Mouse (Mus musculus): ENCODE results near the gene Phxr2. TPM values are rescaled to one million over a fixed set of nuclear protein-coding genes. Genes with fewer than 3 reads are reported as not detected.

Phxr2 gene
- total RNA-seq, 4 experiments from 2014 or later, result not detected

- DNase-seq (ENCODE audit: low spot score in 2 of 2), result no peak
Measured at GRCm38 (mm10) chr10:99132595-99133272, 6.6 kb upstream of the Phxr2 start.

GRCm38 (mm10) chr10:99132189-99132588 is 6.1 kb upstream of the Phxr2 start:
- peak; percentile 36 to 40 for DNase-seq (ENCODE audit: low spot score in 2 of 2)

- no peak for DNase-seq (ENCODE audit: low spot score in 2 of 2)
Measured at GRCm38 (mm10) chr10:99131298-99131697, 5.2 kb upstream of the Phxr2 start.

GRCm38 (mm10) chr10:99130611-99131010 is 4.5 kb upstream of the Phxr2 start:
- no peak for DNase-seq (ENCODE audit: low spot score in 2 of 2)

- no peak for DNase-seq (ENCODE audit: low spot score in 2 of 2)
Measured at GRCm38 (mm10) chr10:99127691-99128261, 1.7 kb upstream of the Phxr2 start.

GRCm38 (mm10) chr10:99126954-99127353 is 829 bp upstream of the Phxr2 start:
- no peak for DNase-seq (ENCODE audit: low spot score in 2 of 2)

- no peak for DNase-seq (ENCODE audit: low spot score in 2 of 2)
Measured at GRCm38 (mm10) chr10:99119471-99119870, 6.7 kb downstream of the Phxr2 start.

GRCm38 (mm10) chr10:99118697-99119096 is 7.4 kb downstream of the Phxr2 start:
- DNase-seq (ENCODE audit: low spot score in 2 of 2), result no peak

- no peak for DNase-seq (ENCODE audit: low spot score in 2 of 2)
Measured at GRCm38 (mm10) chr10:99117876-99118275, 8.2 kb downstream of the Phxr2 start.

- no peak for DNase-seq (ENCODE audit: low spot score in 2 of 2)
Measured at GRCm38 (mm10) chr10:99116650-99117615, 9.2 kb downstream of the Phxr2 start.

GRCm38 (mm10) chr10:99116237-99116632 is 9.9 kb downstream of the Phxr2 start:
- no peak for DNase-seq (ENCODE audit: low spot score in 2 of 2)

GRCm38 (mm10) chr10:99115471-99116236 is 10.5 kb downstream of the Phxr2 start:
- no peak for DNase-seq (ENCODE audit: low spot score in 2 of 2)

- no peak for DNase-seq (ENCODE audit: low spot score in 2 of 2)
Measured at GRCm38 (mm10) chr10:99114295-99114694, 11.8 kb downstream of the Phxr2 start.

- DNase-seq (ENCODE audit: low spot score in 2 of 2), result no peak
Measured at GRCm38 (mm10) chr10:99113533-99113932, 12.6 kb downstream of the Phxr2 start.

GRCm38 (mm10) chr10:99108431-99108982 is 17.6 kb downstream of the Phxr2 start:
- DNase-seq (ENCODE audit: low spot score in 2 of 2), result no peak

- DNase-seq (ENCODE audit: low spot score in 2 of 2), result peak; percentile 43 to 53
Measured at GRCm38 (mm10) chr10:99107964-99108363, 18.2 kb downstream of the Phxr2 start, which contains the start of gene Galnt4. Gene Galnt4, plus strand, starts transcription at chr10:99108159.

- DNase-seq (ENCODE audit: low spot score in 2 of 2), result peak; percentile 48 to 71
Measured at GRCm38 (mm10) chr10:99106703-99107631, 19.2 kb downstream of the Phxr2 start, which contains the start of gene Poc1b. Gene Poc1b, plus strand, starts transcription at chr10:99107036.

- no peak for DNase-seq (ENCODE audit: low spot score in 2 of 2)
Measured at GRCm38 (mm10) chr10:99106311-99106702, 19.8 kb downstream of the Phxr2 start.

GRCm38 (mm10) chr10:99105522-99105921 is 20.6 kb downstream of the Phxr2 start:
- DNase-seq (ENCODE audit: low spot score in 2 of 2), result no peak

GRCm38 (mm10) chr10:99097374-99097773 is 28.8 kb downstream of the Phxr2 start:
- DNase-seq (ENCODE audit: low spot score in 2 of 2), result peak in 1 of 2 experiments; percentile 38
